Mouse (Mus musculus): ENCODE measurements around the gene Gnl1. TPM values are rescaled to one million over a fixed set of nuclear protein-coding genes. Genes with fewer than 3 reads are reported as not detected.
"Not testable (repeated sequence)": the region's sequence is repeated elsewhere in the genome, so short reads cannot be mapped to it uniquely, and the experiment has no call there.

The Gnl1 gene
- polyA plus RNA-seq, 1 experiment from 2014 or later: 42.4 TPM

DNA sequence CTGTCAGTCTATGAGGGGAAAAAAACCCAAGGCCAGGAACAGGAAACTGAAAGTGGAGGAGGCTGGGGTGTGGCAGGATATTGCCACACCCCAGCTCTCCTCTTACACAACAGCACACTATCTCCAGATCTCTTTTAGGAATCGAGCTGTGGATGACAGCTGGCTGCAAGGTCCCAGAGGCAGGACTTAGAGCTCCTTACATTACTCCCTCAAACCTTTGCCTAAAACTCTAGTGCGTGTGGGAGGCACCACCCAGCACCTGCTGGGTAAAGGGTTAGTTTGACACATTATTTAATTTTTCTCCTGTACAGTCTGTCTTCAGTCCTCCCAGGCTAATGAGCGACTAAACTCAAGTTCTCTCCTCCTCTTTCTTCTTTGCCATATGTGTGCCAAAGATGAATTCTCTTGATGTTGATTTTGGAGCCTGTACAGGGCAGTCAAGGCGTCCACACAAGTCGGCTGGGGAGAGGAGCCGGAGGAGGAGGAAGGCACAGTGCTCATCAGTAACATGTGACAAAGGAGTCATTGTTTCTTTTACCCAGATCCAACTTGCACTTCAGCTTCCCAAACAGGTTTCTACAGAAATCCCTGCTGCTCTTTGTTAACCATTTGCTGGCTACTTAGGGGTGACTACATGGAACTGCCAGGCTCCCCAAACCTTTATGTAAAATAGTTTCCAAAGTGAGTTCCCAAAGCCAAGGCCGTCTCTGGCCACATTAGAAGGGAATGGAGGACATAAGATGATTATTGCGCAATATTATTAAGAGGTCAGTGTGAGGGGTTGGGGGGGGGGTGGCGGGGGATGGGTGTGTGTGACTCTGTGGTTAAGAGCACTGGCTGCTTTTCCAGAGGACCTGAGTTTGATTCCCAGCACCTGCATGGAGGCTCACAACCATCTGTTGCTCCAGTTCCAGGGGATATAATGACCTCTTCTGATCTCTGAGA is 44.3 kb downstream of the Gnl1 start:
- DNase-seq (ENCODE audit: low spot score): peak; percentile 45

DNA sequence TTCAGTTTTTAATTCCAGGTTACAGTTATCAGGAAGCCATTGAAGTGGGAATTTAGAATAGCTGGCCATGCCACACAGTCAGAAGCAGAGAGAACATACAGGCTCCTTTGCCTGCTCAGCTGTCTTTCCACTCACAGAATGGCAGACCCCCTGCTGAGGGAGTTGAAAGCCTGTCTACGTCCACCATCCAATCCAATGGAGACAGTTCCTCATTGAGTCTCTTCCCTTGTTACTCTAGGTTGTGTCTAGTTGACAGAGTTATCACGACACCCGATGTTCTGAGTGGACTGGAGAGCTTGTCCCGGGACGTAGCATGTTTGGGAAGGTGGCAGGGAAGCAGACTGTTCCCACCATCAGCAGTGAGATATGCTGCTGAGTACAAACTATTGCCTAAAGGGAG is 45.5 kb downstream of the Gnl1 start:
- DNase-seq (ENCODE audit: low spot score): no peak

DNA sequence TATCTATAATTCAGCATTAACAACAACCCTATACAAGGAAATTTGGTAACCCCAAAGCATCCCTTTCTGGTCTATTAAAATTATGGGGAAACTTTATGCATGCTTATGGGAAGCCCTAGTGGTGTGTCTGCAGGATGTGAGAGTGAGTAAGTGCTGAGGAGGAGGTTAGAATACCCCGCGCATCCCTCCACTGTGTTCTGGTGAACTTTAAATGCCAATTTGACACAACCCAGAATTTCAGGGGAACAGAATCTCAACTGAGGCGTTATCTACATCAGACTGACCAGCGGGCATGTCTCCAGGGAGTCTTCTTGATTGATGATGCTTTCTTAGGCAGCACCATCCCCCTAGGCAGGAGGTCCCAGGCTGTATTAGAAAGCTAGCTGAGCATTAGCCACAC is 46.2 kb downstream of the Gnl1 start:
- no peak for DNase-seq (ENCODE audit: low spot score)

DNA sequence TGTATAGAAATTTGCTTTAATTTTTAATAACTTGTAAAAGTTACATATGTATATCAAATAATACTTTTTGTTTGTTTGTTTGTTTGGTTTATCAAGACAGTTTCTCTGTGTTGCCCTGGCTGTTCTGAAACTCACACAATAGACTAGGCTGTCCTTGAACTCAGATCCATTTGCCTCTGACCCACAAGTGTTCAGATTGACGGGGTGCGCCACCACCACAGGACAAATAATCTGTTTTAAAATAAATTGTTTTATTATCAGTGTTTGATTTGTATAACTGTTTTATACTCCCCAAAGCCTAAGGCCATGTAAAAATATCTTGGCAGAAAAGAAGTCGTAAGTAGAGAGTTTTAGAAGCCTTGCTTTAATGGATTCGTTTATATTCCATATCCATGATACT is 48.0 kb downstream of the Gnl1 start:
- DNase-seq (ENCODE audit: low spot score): no peak

DNA sequence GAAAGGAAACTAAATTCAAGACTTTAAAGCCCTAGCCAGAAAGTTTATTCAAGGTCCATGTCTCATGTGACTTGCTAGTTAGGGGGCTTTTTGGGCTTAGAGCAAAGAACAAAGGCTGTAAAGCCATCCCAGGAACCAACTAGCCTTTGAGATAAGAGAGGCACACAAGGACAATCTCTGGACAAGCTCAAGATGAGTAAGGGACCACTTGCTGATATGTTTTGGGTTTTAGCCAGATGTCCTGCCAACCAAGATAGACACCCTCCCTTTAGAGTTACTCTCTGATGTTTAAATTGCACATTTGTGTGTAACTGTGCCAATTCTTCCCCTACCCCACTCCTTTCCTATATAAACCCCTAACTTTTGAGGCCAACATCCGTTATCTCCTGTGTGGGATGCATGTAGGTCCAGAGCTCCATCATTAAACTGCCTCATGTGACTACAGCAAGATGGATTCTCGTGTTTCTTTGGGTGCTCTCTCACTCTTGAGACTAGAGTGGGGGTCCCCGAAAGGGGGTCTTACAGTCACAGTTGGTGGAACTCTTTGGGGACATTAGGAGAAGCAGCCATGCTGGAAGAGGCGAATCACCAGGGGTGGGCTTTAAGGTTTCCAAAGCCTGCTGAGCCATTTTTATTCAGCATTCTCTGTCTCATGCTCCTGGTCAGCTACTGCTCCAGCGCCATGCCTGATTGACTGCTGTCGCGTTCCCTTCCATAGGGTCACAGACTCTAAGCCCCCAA is 49.4 kb downstream of the Gnl1 start:
- no peak for DNase-seq (ENCODE audit: low spot score)

DNA sequence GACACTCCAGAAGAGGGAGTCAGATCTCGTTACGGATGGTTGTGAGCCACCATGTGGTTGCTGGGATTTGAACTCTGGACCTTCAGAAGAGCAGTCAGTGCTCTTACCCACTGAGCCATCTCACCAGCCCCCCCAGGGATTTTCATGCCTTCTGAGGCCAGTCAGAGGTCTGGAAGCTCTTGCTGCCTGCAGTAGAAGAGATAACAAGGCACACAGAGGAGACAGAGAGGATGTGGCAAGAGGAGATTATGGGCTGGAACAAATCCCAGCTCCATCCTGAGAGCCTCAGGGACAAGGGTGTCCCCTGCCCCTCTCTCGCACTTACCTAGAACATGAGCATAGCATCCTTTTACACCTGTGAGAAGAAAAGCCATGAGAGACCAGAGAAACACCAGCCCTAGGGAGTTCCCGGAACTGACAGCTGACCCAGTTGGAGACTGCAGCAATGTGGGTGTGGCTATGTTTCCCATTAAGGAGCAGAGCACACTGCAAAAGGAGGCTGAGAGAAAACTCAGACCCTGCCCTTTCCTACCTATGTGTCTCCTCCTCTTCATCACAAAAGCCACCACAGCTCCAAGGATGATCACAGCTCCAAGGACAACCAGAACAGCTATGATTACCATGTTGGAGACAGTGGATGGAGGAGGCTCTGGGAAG is 50.5 kb downstream of the Gnl1 start:
- not testable (repeated sequence) for DNase-seq (ENCODE audit: low spot score)

DNA sequence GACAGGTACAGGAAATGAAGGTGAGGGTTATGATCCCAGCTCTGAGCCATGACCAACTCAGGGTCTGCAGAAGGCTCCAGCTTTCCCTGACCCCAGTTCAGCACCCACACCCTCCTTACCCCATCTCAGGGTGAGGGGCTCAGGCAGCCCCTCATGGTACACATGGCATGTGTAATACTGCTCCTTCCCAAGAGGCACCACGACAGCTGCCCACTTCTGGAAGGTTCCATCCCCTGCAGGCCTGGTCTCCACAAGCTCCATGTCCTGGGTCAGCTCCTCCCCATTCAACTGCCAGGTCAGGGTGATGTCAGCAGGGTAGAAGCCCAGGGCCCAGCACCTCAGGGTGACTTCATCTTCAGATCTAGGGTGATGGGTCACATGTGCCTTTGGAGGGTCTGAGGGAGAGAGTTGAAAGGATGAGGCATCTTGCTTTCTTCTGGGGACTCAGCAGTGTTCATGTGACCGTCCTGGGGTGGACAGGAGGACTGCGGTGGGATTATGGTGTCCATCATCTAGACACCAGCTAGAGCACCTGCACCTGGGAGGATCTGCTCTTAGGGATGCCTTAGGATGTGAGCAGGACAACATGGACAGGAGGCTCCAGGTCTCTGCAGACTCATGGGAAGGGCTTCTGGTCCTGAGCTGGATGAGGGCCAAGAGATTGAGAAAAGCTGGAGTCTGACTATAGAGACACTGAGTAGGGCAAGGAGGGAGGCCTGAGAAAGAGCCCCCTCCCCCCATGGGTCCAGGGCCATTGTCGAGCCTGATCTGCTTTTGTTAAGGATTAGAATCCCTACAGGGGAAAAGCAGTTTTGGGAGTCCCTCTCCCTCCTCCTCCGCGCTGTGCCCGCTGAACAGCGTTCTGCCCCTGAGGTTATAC is 51.3 kb downstream of the Gnl1 start:
- DNase-seq (ENCODE audit: low spot score): not testable (repeated sequence)

DNA sequence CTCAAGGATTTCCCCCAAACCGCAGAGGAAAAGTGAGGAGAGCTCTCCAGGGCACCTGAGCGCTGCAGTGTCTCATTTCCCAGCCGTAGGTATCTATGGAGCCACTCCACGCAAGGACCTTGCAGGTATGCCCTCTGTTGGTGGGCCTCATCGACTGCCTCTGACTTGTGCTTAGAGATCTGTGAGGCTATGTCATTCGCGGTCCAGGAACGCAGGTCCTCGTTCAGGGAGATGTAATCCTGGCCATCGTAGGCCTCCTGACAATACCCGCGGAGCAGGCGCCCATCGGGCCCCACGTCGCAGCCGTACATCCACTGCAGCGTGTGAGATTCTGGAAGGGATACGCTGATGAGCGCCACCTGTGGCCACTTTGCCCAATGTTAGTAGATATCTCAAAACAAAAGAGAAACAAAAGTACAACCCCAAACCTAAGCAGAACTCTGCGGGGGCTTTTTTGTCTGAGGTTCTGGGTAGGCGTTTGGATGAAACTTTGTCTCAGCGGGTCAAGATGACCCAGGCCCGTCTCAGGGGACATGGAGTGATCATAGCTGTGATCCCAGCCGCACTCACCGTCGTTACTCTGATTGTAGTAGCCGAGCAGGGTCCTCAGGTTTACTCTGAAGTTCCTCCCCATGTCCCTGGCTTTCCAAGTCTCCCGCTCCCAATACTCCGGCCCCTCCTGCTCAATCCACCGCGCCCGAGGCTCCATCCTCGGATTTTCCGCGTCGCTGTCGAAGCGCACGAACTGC is 52.1 kb downstream of the Gnl1 start:
- peak; percentile 55 for DNase-seq (ENCODE audit: low spot score)

DNA sequence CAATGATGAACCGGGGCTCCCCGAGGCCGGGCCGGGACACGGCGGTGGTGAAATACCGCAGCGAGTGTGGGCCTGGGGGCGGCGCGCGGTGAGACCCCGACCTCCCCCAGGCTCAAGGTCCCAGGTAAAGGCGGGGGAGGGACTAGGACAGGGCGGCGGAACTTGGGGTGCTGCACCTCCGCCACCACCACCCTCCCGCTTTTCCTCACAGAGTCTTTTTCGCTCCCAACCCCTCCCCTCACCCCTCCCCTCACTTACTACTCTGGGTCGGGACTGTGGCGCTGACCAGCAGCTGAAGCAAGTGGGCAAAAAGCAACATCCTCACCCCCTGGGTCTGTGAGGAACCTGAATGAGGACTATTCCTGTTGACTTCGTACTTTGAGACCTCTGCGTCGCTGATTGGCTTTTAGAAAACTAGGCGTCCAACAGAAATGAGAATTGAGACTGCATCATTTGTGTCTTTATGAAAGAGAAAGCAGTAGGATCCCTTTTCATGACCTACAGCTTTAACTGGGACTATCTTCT is 52.8 kb downstream of the Gnl1 start, which contains the start of gene H2-T23:
Gene H2-T23 (minus strand): TSS at position 505 of the 525 bp plus-strand sequence.
- DNase-seq (ENCODE audit: low spot score): peak; percentile 83

DNA sequence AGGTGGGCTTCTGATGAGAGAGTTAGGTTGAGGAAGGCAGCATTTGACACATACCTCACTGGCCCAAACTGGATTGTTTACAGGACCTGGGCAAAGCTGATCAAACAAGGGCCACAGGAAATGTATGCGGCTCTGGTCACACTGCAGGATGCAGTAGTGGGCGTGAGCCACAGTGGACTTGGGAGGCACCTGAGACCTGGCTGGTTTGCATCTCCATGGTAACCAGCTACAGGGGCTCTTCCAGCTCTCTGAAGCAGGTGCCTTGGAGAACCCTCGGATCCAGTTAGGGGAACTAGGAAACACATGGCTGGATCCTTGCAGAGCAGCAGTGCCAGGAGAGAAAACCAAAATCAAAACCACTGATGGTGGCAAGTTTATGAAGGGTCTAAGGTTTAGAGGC is 54.9 kb downstream of the Gnl1 start:
- DNase-seq (ENCODE audit: low spot score): not testable (repeated sequence)

DNA sequence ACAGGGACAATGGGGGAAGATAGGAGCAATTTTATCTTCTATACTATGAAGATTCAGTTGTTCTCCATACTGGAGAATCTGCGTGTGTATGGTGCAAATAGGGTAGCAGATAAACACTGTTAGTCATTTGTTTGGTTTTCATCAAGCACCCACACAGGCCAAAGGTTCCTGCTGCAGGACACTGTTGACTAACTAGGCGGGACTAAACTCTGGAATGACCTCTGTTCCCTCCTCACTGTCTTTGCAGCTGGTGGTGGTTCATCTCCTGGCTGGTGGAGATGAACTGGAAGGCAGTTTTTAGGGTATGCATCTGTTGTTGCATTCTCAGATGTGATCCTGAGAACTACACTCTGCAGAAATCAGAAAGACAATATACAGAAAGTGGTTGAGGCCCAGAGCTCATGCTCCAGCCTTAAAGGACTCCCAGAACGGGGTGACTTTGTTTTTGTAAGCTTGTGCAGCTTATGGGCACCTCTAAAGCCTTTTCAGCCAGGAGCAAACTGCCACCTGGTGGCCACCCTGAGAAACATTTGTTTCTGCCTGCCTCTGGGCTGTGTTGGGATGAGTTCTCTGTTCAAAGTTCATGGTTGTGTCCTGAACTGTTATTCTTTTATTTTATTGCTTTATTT is 55.5 kb downstream of the Gnl1 start:
- DNase-seq (ENCODE audit: low spot score): peak; percentile 65

DNA sequence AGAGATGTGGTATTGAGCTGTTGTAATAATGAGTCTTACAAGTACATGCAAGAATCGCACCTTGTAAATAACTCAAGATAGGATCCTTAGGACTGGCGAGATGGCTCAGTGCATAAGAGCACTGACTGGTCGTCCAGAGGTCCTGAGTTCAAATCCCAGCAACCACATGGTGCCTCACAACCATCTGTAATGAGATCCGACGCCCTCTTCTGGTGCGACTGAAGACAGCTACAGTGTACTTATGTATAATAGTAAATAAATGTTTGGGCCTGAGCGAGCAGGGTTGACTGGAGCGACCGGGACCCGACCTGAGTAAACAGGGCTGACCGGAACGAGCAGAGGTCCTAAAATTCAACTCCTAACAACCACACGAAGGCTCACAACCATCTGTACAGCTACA is 56.5 kb downstream of the Gnl1 start:
- DNase-seq (ENCODE audit: low spot score): not testable (repeated sequence)

MicroRNA genes within 50 kb of the gene (microRNA counts, 519-probe panel; counts per million panel counts)
- microRNA mmu-miR-877: 473 counts per million, percentile 71 among the panel's probes with 10 or more counts

Small RNAs within 50 kb of the gene (microRNA-seq; reads per million reads assigned to microRNA genes)
- gene Mir877 (ENCODE audit: borderline number of aligned reads): 67.8 reads per million, percentile 43 among the genes with 10 or more reads in this experiment

Other genes with a start within 250 kb of the Gnl1 start
- gene Ier3, start 158.2 kb upstream of the Gnl1 start, polyA plus RNA-seq (2015; fragmentation: Nextera tagmentation; extraction: Ambion mirVana): 18.1 and 19.0 TPM in 2 replicates
- 88.3 and 93.1 TPM in 2 replicates for gene Flot1, start 156.6 kb upstream of the Gnl1 start, polyA plus RNA-seq (2015; fragmentation: Nextera tagmentation; extraction: Ambion mirVana)
- gene Tubb5, start 141.5 kb upstream of the Gnl1 start, polyA plus RNA-seq (2015; fragmentation: Nextera tagmentation; extraction: Ambion mirVana): 942 and 997 TPM in 2 replicates
- gene Mdc1, start 138.3 kb upstream of the Gnl1 start, polyA plus RNA-seq (2015; fragmentation: Nextera tagmentation; extraction: Ambion mirVana): 6.7 TPM in 2 replicates
- 53.7 and 59.1 TPM in 2 replicates for gene Nrm, start 118.5 kb upstream of the Gnl1 start, polyA plus RNA-seq (2015; fragmentation: Nextera tagmentation; extraction: Ambion mirVana)
- gene Ppp1r18, start 114.3 kb upstream of the Gnl1 start, polyA plus RNA-seq (2015; fragmentation: Nextera tagmentation; extraction: Ambion mirVana): 82.4 and 89.3 TPM in 2 replicates
- 48.9 and 50.6 TPM in 2 replicates for gene Dhx16, start 100.0 kb upstream of the Gnl1 start, polyA plus RNA-seq (2015; fragmentation: Nextera tagmentation; extraction: Ambion mirVana)
- gene 2310061I04Rik, start 82.4 kb upstream of the Gnl1 start, polyA plus RNA-seq (2015; fragmentation: Nextera tagmentation; extraction: Ambion mirVana): 24.5 and 27.1 TPM in 2 replicates
- gene Atat1, start 69.8 kb upstream of the Gnl1 start, polyA plus RNA-seq (2015; fragmentation: Nextera tagmentation; extraction: Ambion mirVana): 16.4 and 17.5 TPM in 2 replicates
- gene Mrps18b, start 63.5 kb upstream of the Gnl1 start, polyA plus RNA-seq (2015; fragmentation: Nextera tagmentation; extraction: Ambion mirVana): 91.1 and 93.5 TPM in 2 replicates
- 35.6 and 36.0 TPM in 2 replicates for gene Ppp1r10, start 63.4 kb upstream of the Gnl1 start, polyA plus RNA-seq (2015; fragmentation: Nextera tagmentation; extraction: Ambion mirVana)
- gene Abcf1, start 10.1 kb upstream of the Gnl1 start, polyA plus RNA-seq (2015; fragmentation: Nextera tagmentation; extraction: Ambion mirVana): 102 and 114 TPM in 2 replicates
- 22.0 TPM in 2 replicates for gene Prr3, start 385 bp downstream of the Gnl1 start, polyA plus RNA-seq (2015; fragmentation: Nextera tagmentation; extraction: Ambion mirVana)
- 4.2 and 6.5 TPM in 2 replicates for gene H2-T24, start 40.7 kb downstream of the Gnl1 start, polyA plus RNA-seq (2015; fragmentation: Nextera tagmentation; extraction: Ambion mirVana)
- gene H2-T23, start 53.0 kb downstream of the Gnl1 start, polyA plus RNA-seq (2015; fragmentation: Nextera tagmentation; extraction: Ambion mirVana): 136 and 163 TPM in 2 replicates
- 60.4 and 66.8 TPM in 2 replicates for gene H2-T22, start 62.9 kb downstream of the Gnl1 start, polyA plus RNA-seq (2015; fragmentation: Nextera tagmentation; extraction: Ambion mirVana)
- 0.10 and 0.13 TPM in 2 replicates for gene Gm6034, start 63.1 kb downstream of the Gnl1 start, polyA plus RNA-seq (2015; fragmentation: Nextera tagmentation; extraction: Ambion mirVana)
- gene Gm11127, start 78.5 kb downstream of the Gnl1 start, polyA plus RNA-seq (2015; fragmentation: Nextera tagmentation; extraction: Ambion mirVana): 0.96 and 1.3 TPM in 2 replicates
- gene Gm19684, start 141.8 kb downstream of the Gnl1 start, polyA plus RNA-seq (2015; fragmentation: Nextera tagmentation; extraction: Ambion mirVana): 0.48 and 0.57 TPM in 2 replicates
- gene Gm7030, start 149.6 kb downstream of the Gnl1 start, polyA plus RNA-seq (2015; fragmentation: Nextera tagmentation; extraction: Ambion mirVana): 0.45 and 0.99 TPM in 2 replicates
- gene Gm8909, start 188.7 kb downstream of the Gnl1 start, polyA plus RNA-seq (2015; fragmentation: Nextera tagmentation; extraction: Ambion mirVana): 13.7 and 15.3 TPM in 2 replicates
- 1.9 and 2.7 TPM in 2 replicates for gene H2-T3, start 210.4 kb downstream of the Gnl1 start, polyA plus RNA-seq (2015; fragmentation: Nextera tagmentation; extraction: Ambion mirVana)

Data from thymus, postnatal 0 days (tissue).